Mouse (Mus musculus) bone marrow macrophage, adult 2 months (primary cell): Measurements from ENCODE around the gene Fars2. TPM values are rescaled to one million over a fixed set of nuclear protein-coding genes. Genes with fewer than 3 reads are reported as not detected.
"Not testable (repeated sequence)": the region's sequence is repeated elsewhere in the genome, so short reads cannot be mapped to it uniquely, and the experiment has no call there.

Experiments used
- H3K27ac ChIP-seq: 2 replicates; pipeline ENCODE4 v1.5.1; 2012; ENCODE audit warnings: low read depth, low read length; ENCODE audit not compliant: insufficient read depth
- H3K4me1 ChIP-seq: 2 replicates; pipeline ENCODE4 v1.6.1; 2012; ENCODE audit warnings: low read length; ENCODE audit not compliant: control insufficient read depth, insufficient read depth
- H3K4me3 ChIP-seq: 2 replicates; pipeline ENCODE4 v1.5.1; 2012; ENCODE audit warnings: mild to moderate bottlenecking, low read length, moderate library complexity; ENCODE audit not compliant: insufficient read depth
- CTCF ChIP-seq: IDR thresholded peaks from 2 replicates; pipeline ENCODE4 v1.5.1; 2012; ENCODE audit warnings: low read depth, mild to moderate bottlenecking, low read length, moderate library complexity
- POLR2A ChIP-seq: IDR thresholded peaks from 2 replicates; pipeline ENCODE4 v1.6.1; 2012; ENCODE audit warnings: mild to moderate bottlenecking, low read depth, low read length, borderline replicate concordance
- polyA plus RNA-seq: library from polyadenylated mRNA; stranded (reverse); fragments of >200 nt; gene quantifications from 2 replicates; pipeline ENCODE4 v1.2.4, GENCODE M21; 2012; ENCODE audit not compliant: missing spikeins, insufficient read depth, insufficient read length

Fars2 gene
- polyA plus RNA-seq, 1 experiment = 28.6 TPM

DNA sequence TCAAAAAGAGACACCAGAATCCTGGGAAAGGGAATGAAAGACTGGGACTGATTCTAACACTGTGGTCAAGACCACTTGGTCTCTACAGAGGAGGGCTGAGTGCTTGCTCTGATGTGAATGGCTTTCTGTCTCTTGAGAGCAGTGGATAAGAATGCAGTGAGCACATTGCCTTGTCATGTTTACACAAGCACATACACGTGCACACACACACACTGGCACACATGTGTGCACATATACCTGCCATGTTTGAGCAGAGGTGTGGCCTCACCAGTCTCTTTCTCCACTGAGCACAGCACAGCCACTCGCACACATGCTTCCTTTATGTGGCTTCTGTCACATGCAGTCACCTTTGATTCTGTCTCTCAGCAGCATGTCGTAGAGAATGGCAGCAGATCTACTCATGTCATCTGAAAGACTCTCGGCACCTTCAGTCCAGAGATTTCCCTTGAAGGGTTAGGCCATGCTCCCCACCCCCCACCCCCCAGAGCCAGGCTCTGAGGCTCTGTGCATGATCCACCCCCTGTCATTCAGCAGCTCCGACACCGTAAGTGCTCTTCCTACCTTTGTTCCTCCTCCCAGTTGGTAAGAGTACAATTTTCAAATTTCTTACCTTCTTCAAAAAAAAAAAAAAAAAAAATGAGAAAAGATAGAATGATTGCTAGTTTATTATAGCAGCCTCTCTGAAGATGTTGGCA, 313.4 kb downstream of the Fars2 start:
- TF ChIP-seq POLR2A (no peak), CTCF (no peak)
- Histone ChIP-seq H3K27ac (no peak overlapping the region), H3K4me3 (no peak overlapping the region), H3K4me1 (no peaks in the 10 kb centered on the region)

DNA sequence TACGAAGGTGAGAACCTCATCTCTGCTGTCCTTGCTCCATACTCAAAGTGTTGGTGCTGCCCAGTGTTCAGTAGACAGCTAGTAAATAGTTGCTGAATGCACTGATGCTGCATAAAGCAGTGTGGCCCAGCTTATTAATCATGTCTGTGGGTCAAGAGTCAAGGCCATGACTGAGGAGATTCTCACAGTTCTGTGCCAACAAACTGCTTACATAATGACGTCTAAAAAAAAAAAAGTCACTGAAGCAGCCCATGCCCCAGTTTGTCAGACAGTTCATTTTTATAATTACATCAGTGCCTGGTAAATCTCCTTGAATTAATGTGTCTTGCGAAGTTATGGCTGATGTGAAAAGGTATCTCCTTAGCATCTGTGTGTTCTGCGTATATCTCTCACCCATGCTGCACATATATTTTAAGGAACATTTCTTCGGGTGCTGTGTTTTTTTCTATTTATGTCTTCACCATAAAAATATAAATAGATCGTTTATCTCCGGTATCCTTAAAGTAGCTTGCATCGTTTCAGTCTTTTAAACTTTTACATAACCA, 314.8 kb downstream of the Fars2 start:
- Histone ChIP-seq H3K4me1 (no peaks in the 10 kb centered on the region), H3K27ac (no peak overlapping the region), H3K4me3 (no peak overlapping the region)
- TF ChIP-seq POLR2A = no peak
- TF ChIP-seq CTCF = no peak

DNA sequence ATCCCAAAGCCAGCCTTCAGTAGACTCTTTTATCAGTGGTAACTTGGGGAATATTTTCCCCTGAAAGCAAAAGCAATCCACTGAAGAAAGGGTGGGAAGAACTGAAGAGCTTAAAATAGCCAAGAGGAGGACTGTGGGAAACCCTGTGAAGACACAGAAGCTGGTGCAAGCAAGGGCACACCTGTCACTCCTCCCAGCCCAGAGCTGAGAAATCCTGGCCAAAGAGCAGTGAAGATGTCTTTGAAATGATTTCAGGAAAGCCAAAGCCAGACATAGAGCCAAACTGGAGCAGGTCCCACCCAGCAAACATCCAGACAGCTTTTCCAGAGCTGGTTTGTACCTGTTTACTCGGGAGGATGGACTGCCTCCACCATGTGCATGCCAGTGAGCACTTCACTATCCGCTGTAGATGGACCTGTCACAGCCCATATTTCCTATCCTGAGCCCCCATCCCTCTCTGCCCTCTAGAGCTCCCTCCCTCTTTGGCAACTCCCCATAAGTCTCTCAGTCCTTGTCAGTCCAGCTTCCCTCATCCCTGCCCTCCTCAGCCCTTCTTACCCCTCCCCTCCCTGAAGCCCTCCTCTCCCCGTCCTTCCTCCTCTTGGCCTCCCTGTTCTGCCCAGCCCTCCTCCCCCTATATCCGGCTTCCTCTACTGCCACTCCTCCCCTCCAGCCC, 327.7 kb downstream of the Fars2 start:
- no peak for TF ChIP-seq CTCF
- no peak for TF ChIP-seq POLR2A

DNA sequence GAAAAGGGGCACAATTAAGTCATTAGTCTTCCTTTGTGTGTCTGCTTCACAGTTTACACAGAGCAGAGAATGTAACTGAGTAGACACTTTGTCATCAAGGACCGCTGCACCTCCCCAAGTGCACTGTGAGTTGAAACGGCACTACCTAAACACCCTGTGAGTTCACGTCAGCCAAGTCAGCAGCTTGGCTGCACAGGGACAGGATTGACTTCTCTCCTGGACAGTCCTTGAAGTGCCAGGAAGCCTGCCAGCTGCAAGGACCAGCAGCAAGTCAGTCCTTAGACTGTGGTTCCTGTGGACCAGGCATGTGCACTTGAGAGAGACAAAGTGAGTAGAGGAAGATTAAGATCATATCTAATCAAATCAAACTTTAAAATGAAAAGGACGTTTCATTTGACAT, 330.7 kb downstream of the Fars2 start:
- no peaks in the 10 kb centered on the region for H3K4me1 ChIP-seq
- TF ChIP-seq CTCF (no peak), POLR2A (no peak)
- no peak overlapping the region for H3K4me3 ChIP-seq
- H3K27ac ChIP-seq = no peak overlapping the region

More for the DNA sequence above, 327.7 kb downstream of the Fars2 start:
- no peak overlapping the region for H3K4me3 ChIP-seq
- H3K4me1 ChIP-seq = no peaks in the 10 kb centered on the region
- H3K27ac ChIP-seq = no peak overlapping the region

DNA sequence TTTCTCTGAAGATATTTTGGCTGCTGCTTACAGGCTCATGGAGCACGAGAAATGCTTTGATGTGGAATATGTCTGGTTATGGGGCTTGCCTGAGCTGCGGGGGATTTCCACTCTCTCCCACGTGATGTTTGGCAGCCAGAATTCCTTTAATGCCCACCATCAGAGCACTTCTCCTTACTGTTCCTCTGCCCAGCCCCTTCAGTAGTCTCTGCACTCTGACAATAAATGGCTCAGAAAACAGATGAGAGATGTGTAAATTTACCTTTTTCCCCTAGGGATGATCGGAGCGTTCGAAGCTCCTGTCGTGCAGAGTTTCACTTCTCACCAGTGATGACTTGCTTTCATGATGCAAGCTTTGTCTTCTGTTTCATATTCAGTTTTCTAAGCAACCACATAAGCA, 331.4 kb downstream of the Fars2 start:
- H3K27ac ChIP-seq = no peak overlapping the region
- H3K4me3 ChIP-seq = no peak overlapping the region
- H3K4me1 ChIP-seq = no peaks in the 10 kb centered on the region
- TF ChIP-seq CTCF (no peak), POLR2A (no peak)

DNA sequence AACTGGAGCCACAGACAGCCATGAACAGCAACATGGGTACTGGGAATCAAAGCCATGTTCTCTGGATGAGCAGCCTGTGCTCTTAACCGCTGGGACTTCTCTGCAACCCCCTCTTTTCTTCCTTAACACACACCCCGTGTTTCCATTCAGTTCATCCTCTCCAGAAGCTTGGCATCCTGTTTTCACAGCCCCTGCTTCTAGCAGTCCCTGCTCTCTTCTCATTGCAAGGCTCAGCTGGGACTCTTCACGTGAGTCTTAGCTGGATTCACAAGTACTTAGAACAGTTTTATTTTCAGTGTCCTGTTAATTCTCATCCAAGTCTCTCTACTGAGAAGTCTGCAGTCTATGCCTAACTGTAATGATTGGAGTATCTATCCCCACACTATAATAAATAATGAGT, 334.2 kb downstream of the Fars2 start:
- Histone ChIP-seq H3K4me1 (no peaks in the 10 kb centered on the region), H3K4me3 (no peak overlapping the region), H3K27ac (no peak overlapping the region)
- TF ChIP-seq CTCF (no peak), POLR2A (no peak)

DNA sequence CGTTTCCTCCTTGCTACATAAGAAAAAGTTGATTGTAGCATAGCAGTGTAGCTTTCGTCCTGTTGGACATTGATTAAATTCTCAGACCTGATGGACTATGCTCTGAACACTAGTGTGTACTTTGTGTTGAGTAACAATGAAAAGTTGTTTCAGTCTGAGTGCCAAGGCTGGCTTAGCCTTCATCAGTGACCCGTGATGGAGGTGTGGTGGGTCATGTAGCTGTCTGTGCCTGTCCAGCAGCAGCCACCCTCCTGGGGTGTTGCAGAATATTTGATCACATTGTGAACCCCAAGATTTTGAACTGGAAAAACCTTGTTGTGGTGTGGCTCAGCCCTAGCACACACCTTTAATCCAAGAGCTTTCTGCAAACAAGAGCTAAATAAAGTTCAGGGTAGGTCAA, 343.3 kb downstream of the Fars2 start:
- Histone ChIP-seq H3K4me3 (no peak overlapping the region), H3K27ac (no peak overlapping the region), H3K4me1 (peaks cover 4% of the 10 kb centered on the region)
- TF ChIP-seq CTCF = no peak
- TF ChIP-seq POLR2A = no peak

DNA sequence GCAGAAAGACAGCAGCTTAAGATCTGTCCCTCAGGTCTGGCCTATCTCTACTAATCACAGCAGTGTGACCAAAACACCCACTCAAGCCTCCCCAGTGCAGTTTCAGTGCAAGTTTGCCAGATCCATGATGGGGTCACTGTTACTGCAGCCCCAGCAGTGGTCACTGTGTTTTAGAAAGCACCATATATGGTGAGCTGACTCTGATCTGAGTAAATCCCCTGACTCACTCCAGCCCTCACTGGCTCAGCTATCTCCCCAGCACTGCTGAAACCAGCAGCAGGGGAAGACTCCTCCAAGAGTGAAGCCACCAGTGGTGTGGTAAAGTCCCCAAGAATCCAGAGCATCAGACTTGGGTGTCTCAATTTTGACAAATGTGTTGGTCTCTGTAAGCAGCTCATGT, 346.5 kb downstream of the Fars2 start:
- H3K27ac ChIP-seq = no peak overlapping the region
- no peak for TF ChIP-seq POLR2A
- no peak for TF ChIP-seq CTCF
- H3K4me3 ChIP-seq = no peak overlapping the region
- H3K4me1 ChIP-seq = no peaks in the 10 kb centered on the region

DNA sequence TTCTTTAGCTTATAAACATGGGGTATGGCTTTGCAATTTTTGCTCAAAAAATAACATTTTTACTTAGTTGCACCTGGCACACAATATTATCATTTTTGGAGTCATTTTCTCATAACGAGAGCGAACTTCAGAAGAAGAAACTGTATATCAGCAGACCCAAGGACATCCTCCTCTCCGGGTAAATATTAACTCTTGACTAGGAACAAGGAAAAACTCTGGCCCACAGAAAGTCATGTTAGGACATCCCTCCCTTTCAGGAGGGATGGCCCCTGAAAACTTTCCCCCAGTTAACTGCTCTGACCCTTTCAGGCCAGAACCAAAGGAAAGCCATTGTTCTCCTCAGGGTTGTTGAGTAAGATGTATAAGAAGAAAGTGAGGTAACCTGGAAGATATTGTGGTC, 348.9 kb downstream of the Fars2 start:
- H3K4me3 ChIP-seq, H3K4me1 ChIP-seq, H3K27ac ChIP-seq: not testable (repeated sequence)

DNA sequence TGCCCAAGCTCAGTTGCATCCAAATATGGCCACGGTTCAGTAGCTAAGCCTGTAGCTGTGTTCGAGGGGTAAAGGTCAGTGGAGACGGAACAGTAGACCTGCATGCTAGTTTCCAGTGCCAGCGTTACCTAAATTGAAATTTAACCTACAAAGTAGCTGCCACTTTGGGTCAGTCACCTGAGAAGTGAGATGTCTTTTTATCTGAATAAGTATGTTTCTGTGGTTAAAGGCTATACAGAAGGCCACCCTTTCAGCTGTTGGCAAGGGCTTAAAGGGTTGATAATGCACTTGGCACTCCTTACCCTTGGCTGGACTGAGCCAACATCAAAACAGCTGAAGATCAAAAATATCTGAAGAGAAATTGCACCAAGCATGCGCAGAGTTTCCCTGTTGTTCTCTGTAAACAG, 349.3 kb downstream of the Fars2 start:
- Histone ChIP-seq H3K4me1 (no peaks in the 10 kb centered on the region), H3K27ac (no peak overlapping the region), H3K4me3 (no peak overlapping the region)
- TF ChIP-seq CTCF (no peak), POLR2A (no peak)
